Mouse (Mus musculus) kidney, adult 2 months (tissue): ENCODE results near the gene Luc7l.

Experiments
- CTCF ChIP-seq: fragments of 200-500 bp; conservative IDR thresholded peaks from 2 replicates; pipeline ENCODE4 v1.5.1; 2011; ENCODE audit warnings: low read depth, mild to moderate bottlenecking, control low read depth, low read length, moderate library complexity, mixed read lengths; ENCODE audit not compliant: insufficient read depth, insufficient read length
- POLR2A ChIP-seq: fragments of 200-500 bp; IDR thresholded peaks from one replicate; pipeline ENCODE4 v1.6.1; 2011; ENCODE audit warnings: low read depth, low read length, control low read depth

DNA sequence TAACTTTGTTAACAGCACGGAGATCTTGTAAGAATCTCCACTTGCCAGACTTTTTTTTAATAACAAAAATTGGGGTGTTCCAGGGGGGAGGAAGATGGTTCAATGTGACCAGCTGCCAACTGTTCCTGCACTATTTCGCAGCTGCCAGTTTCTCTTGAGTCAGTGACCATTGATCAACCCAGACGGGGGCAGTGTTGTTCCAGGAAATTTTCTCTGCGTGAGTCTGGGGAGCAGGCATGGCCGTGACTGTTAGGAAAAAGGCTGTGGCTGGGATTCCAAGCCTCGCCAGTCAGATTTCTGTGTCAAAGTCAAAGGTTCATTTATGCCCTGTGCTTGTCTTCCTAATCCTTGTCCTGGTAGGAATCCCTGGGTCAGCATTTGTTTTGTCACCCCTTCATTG is 61.6 kb downstream of the Luc7l start:
- TF ChIP-seq POLR2A (no peak), CTCF (peak; percentile 77)
